Mouse (Mus musculus): ENCODE measurements at regions not wholly inside any gene's neighbourhood (a gene's known extent, or its start where the extent isn't known, plus 50 kb on each side); places are given as distances from the start of the nearest gene placed in this dataset.

DNA sequence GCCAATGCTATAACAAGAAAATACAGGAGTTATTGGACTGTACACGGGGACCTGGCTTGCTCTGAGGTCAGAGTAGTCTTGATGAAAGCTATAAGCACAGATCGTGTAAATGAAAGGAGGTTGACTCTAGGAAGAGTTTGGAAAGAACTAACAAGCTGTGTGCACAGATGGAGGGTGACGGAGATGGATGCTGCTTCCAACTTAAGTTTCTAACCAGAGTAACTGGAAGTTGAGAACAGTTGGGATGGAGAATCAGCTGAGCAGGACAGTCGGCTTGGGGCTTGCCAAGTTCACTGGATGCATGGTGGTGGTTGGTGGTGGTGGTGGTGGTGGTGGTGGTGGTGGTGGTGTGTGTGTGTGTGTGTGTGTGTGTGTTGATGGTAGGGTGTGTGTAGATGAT is 291.5 kb downstream of the Fut8 start:
- TF ChIP-seq POLR2A (IDR thresholded peaks at IDR 0.05; ENCODE audit: insufficient read depth, low read length) (no peak), CTCF (IDR thresholded peaks at IDR 0.05; ENCODE audit: low read depth, low read length) (no peak)
